Mouse (Mus musculus) lung, postnatal 0 days (tissue): ENCODE data around the gene Taf15. TPM values are rescaled to one million over a fixed set of nuclear protein-coding genes. Genes with fewer than 3 reads are reported as not detected.
A peak's percentile ranks its signal among the peaks of the same experiment; 100 is the strongest.

Experiments used
- ATAC-seq: fragments of 200-750 bp; cut with Nextera tagmentation; 2 replicates; pipeline ENCODE4 v1.8.0; 2017; ENCODE audit warnings: moderate library complexity
- DNase-seq: peaks from one replicate; pipeline ENCODE4 v3.0.0-alpha.2; 2016; ENCODE audit warnings: low spot score
- H3K27ac ChIP-seq: fragments of 300-500 bp; sonication (generic); 2 replicates; pipeline ENCODE4 v1.5.1; 2014; ENCODE audit warnings: antibody characterized with exemption, mild to moderate bottlenecking, low read length, mixed read lengths
- H3K27me3 ChIP-seq: fragments of 300-500 bp; sonication (generic); replicated peaks from 2 replicates; pipeline ENCODE4 v1.6.1; 2014; ENCODE audit warnings: low read length, mixed read lengths; ENCODE audit not compliant: insufficient read depth
- H3K36me3 ChIP-seq: fragments of 300-500 bp; sonication (generic); 2 replicates; pipeline ENCODE4 v1.6.1; 2014; ENCODE audit warnings: low read length, mixed read lengths; ENCODE audit not compliant: insufficient read depth
- H3K4me1 ChIP-seq: fragments of 300-500 bp; sonication (generic); 2 replicates; pipeline ENCODE4 v1.6.1; 2014; ENCODE audit warnings: antibody characterized with exemption, low read depth, low read length, mixed read lengths; ENCODE audit not compliant: insufficient read depth
- H3K4me2 ChIP-seq: fragments of 300-500 bp; sonication (generic); replicated peaks from 2 replicates; pipeline ENCODE4 v1.6.1; 2014; ENCODE audit warnings: low read depth, mild to moderate bottlenecking, low read length, moderate library complexity, mixed read lengths
- H3K4me3 ChIP-seq: fragments of 300-500 bp; sonication (generic); 2 replicates; pipeline ENCODE4 v1.5.1; 2014; ENCODE audit warnings: low read depth, low read length
- H3K9ac ChIP-seq: fragments of 300-500 bp; sonication (generic); replicated peaks from 2 replicates; pipeline ENCODE4 v1.6.1; 2014; ENCODE audit warnings: low read depth, mild to moderate bottlenecking
- H3K9me3 ChIP-seq: fragments of 300-500 bp; sonication (generic); 2 replicates; pipeline ENCODE4 v1.6.1; 2016; ENCODE audit warnings: low read length, mixed read lengths
- CTCF ChIP-seq: IDR thresholded peaks from 2 replicates; pipeline ENCODE4 v1.5.1; 2016; ENCODE audit warnings: antibody characterized with exemption, mild to moderate bottlenecking
- EP300 ChIP-seq: IDR thresholded peaks from 2 replicates; pipeline ENCODE4 v1.6.1; 2016; ENCODE audit warnings: antibody characterized with exemption, mild to moderate bottlenecking, control low read depth
- WGBS: fragments of 180-500 bp; shearing (Covaris S2); extraction: QIAGEN DNeasy Blood & Tissue Kit; methylation state at CpG from one replicate; pipeline ENCODE4 v1.1.7; 2014; 5-methylcytosine and 5-hydroxymethylcytosine counted together
- polyA plus RNA-seq: library from polyadenylated mRNA; unstranded; fragments of >200 nt; fragmentation: Nextera tagmentation; extraction: Ambion mirVana; gene quantifications from 2 replicates; pipeline ENCODE4 v1.2.1, GENCODE M21; 2015

The Taf15 gene
- polyA plus RNA-seq, 1 experiment from 2014 or later, result 3.2 TPM

DNA sequence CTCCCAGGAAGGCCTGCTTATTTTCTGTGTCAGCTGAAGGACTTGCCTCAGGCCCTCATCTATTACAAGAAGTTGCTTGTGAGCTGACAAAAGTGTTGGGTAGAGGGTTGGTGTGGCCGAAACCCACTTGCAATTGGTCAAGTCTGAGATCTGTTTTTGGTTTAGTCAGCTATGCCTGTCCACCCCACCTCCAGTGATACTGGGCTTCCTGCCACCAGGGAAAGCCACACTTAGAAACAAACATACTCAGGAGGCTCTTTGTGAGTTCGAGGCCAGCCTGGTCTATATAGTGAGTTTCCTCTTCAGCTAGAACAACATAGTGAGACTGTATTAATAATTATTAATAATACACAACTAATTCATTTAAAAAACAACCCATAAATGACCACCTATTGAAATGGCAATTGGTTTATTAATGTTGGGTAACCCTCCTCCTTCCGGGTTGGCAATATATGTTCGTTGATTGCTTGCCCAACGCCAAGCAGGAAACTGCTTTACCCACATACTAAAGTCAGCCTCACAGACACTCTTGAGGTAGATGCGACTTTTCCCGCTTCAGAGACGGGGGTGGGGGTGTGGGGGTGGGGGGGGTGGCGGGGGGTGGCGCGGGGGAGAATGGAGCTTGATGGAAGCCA lies 33.3 kb upstream of the Taf15 start:
- DNase-seq, result no peak
- Histone ChIP-seq H3K9ac (no peak overlapping the region), H3K4me2 (peak overlapping the region; percentile 98), H3K9me3 (no peaks in the 10 kb centered on the region), H3K4me3 (peak overlapping the region; percentile 56), H3K4me1 (no peaks in the 10 kb centered on the region; the same call in 1 of the 2 replicates), H3K36me3 (no peaks in the 10 kb centered on the region), H3K27me3 (peaks cover 28% of the 10 kb centered on the region), H3K27ac (no peak overlapping the region)
- 23% methylated on average over 11 of the region's 11 CpGs for WGBS
- TF ChIP-seq EP300 (no peak), CTCF (no peak)
- no peak for ATAC-seq

DNA sequence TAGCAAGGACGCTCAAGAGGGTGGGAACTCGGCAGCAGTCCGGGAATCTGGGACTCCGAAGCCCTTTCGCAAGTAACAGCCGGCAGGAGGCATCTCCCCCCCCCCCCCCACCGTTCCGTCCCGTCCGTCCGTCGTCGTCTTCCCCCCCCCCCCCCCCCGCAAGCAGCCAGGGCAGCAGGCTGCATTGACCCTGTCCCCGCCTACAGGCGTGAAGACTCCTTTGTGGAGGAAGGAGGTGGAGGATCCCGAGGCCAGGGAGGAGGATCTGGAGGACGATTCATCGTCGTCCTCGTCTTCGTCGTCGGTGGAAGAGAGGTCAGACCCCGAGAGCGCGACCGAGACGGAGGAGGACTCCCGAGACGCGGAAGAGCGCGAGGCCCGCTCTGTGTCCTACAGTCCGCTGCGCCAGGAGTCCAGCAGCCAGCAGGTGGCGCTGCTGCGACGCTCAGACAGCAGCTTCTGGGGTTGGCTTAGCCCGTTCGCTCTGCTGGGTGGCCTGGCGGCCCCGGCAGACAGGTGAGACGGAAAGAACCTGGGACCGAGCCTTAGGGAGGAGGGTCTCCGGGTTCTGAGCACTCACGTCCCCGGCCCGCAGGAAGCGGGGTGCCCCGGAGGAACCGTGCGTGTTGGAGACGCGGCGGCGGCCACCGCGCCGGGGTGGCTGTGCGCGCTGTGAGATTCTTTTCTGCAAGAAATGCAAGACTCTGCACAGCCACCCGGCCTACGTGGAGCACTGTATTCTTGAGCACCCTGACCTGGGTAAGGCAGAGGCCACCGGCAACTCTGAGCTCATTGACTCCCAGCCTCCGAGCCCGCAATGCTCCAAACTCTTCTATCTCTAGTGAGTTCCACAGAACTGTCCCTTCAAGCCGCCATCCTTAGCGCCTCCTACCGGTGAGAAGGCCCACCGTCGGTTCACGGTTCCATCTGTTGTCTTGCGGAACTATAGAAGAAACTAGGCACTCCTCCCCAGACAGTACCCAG lies 32.5 kb upstream of the Taf15 start:
- TF ChIP-seq CTCF (peak; percentile 99), EP300 (no peak)
- Histone ChIP-seq H3K9ac (0 out of 2 replicates have a peak overlapping the region, but pooled peaks have one; percentile 19), H3K27me3 (peaks cover 31% of the 10 kb centered on the region), H3K4me2 (peak overlapping the region; percentile 98), H3K4me1 (no peaks in the 10 kb centered on the region; the same call in 1 of the 2 replicates), H3K4me3 (peak overlapping the region; percentile 56), H3K9me3 (no peaks in the 10 kb centered on the region), H3K27ac (no peak overlapping the region), H3K36me3 (no peaks in the 10 kb centered on the region)
- peak; percentile 94 for DNase-seq
- ATAC-seq, result peak; percentile 95
- WGBS, result under 1% methylated on average over 63 of the region's 75 CpGs

DNA sequence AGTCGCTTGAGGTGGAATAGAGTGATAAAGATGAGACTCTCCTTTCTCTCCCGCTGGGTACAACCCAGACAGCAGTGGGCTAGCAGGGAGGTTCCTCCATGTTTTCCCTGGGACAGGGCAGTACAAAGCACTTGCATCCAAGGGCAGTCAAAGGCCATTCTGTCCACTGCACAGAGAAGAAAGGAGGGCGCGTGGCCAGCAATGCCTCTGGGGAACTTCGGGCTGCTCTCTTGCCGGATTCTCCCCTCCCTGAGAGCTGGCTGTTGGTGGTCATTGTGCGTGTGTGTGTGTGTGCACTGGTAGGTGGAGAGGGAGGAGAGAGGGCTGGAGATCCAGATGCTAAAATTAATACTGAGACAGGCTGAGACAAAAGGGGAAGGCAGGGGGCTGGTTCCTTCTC lies 31.7 kb upstream of the Taf15 start:
- peaks cover 33% of the 10 kb centered on the region for H3K27me3 ChIP-seq
- no peak for DNase-seq
- no peak overlapping the region for H3K4me2 ChIP-seq
- no peak overlapping the region for H3K27ac ChIP-seq
- no peak for TF ChIP-seq CTCF
- TF ChIP-seq EP300, result no peak
- ATAC-seq, result no peak
- H3K4me3 ChIP-seq, result no peak overlapping the region
- no peaks in the 10 kb centered on the region; the same call in 1 of the 2 replicates for H3K4me1 ChIP-seq
- no peak overlapping the region for H3K9ac ChIP-seq
- H3K36me3 ChIP-seq, result no peaks in the 10 kb centered on the region
- no peaks in the 10 kb centered on the region for H3K9me3 ChIP-seq
- 56% methylated on average over 6 of the region's 7 CpGs for WGBS

DNA sequence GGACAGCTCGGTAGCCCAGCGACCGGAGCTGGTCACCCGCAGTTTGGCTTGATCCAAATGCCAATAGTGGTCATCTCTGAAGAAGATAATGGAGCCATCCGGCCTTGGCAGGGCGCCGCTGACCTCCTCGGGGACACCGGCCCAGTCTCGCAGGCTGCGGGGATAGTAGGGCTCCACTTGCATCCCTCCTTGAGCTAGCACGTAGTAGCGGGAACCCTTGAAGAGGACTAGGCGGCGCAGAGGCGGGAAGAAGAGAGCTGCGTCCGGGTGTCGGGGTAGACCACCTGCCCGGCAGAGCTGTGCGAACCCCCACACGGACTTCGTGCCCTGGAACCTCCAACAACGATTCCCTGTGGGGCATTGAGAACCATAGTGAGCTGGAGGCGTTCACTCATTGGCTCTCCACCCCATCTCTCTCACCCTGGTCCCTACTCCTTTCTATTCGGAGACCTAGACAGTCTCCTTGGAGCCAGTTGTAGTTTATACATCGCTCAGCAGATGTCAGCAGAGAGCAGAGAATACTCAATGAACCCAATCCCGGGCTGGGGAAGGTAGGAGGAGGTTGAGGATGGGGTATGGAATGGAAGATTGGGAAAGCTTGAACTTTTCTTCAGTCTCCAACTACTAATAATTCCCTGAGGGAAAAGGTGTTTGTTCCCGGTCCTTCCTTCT lies 30.2 kb upstream of the Taf15 start:
- Histone ChIP-seq H3K4me3 (no peak overlapping the region), H3K4me1 (peaks cover 5% of the 10 kb centered on the region), H3K27me3 (peaks cover 33% of the 10 kb centered on the region), H3K27ac (no peak overlapping the region), H3K9me3 (no peaks in the 10 kb centered on the region), H3K9ac (no peak overlapping the region), H3K4me2 (peak overlapping the region; percentile 22; the same call in 1 of the 2 replicates), H3K36me3 (no peaks in the 10 kb centered on the region)
- 16% methylated on average over 29 of the region's 29 CpGs for WGBS
- peak; percentile 86 for TF ChIP-seq CTCF
- no peak for TF ChIP-seq EP300
- ATAC-seq (peak; percentile 41; the same call in 1 of the 2 replicates), DNase-seq (peak; percentile 80)

DNA sequence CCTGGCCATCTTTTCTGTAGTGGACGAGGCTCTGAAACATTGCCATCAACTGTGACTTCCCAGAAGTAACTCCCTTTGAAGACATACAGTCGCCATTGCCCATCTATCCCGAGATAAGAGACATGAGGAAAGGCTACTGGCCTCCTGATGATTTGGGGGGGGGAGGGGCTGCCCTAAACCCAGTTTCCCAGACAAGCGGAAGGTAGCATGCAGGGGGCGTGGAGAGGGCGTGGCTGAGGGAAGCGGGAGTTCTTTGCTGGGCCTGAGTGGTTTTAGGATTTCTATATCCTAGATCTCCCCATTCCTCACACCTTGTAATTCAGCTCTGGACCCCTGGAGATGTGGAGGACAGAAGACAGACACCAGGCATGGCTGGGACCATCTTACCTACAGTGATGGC lies 29.1 kb upstream of the Taf15 start:
- no peak overlapping the region for H3K9ac ChIP-seq
- H3K27me3 ChIP-seq, result peaks cover 33% of the 10 kb centered on the region
- no peak overlapping the region for H3K4me2 ChIP-seq
- ATAC-seq (no peak), DNase-seq (no peak)
- 8% methylated on average over 7 of the region's 7 CpGs for WGBS
- H3K9me3 ChIP-seq, result no peaks in the 10 kb centered on the region
- TF ChIP-seq CTCF (no peak), EP300 (no peak)
- no peaks in the 10 kb centered on the region for H3K36me3 ChIP-seq
- no peak overlapping the region for H3K4me3 ChIP-seq
- peaks cover 16% of the 10 kb centered on the region for H3K4me1 ChIP-seq
- no peak overlapping the region for H3K27ac ChIP-seq

DNA sequence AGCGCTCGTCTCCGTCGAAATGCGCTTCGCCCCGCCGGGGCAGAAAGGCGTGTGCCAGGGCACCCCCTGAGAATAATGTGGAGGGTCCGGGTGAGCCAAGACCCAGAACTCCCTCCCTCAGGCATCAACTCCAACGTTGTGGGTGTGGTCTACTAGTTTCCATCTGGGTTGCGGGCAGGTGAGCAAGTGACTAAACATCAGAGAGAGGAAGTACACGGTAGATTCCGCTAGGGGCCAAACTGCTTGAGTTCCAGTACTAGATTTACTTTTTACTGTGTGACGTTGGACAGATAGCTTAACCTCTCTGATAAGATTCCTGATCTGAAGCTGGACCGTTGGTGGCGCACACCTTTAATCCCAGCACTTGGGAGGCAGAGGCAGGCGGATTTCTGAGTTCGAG lies 27.9 kb upstream of the Taf15 start:
- Histone ChIP-seq H3K4me1 (peaks cover 25% of the 10 kb centered on the region), H3K9me3 (no peaks in the 10 kb centered on the region), H3K36me3 (no peaks in the 10 kb centered on the region), H3K9ac (no peak overlapping the region), H3K4me2 (peak overlapping the region; percentile 35), H3K27ac (no peak overlapping the region), H3K27me3 (peaks cover 33% of the 10 kb centered on the region), H3K4me3 (peak overlapping the region; percentile 19; the same call in 1 of the 2 replicates)
- TF ChIP-seq EP300 (no peak), CTCF (no peak; the same call in 1 of the 2 replicates)
- DNase-seq (peak; percentile 31), ATAC-seq (no peak)
- WGBS, result 28% methylated on average over 19 of the region's 19 CpGs
